Mouse (Mus musculus): Measurements from ENCODE around the gene Ascc2. TPM values are rescaled to one million over a fixed set of nuclear protein-coding genes. Genes with fewer than 3 reads are reported as not detected.

The Ascc2 gene
- total RNA-seq, 1 experiment = 23.8 TPM

GRCm38 (mm10) chr11:4629861-4630280 is 7.7 kb upstream of the Ascc2 start:
- Histone ChIP-seq H3K4me1 (ENCODE audit: control insufficient read depth in 2 of 2, insufficient read depth in 2 of 2, low read length in 2 of 2, poor library complexity in 1 of 2) (peaks cover 6 to 11% of the 10 kb centered on the region in 2 experiments; a peak in 3 of 4 replicates), H3K36me3 (ENCODE audit: control insufficient read depth, insufficient read depth, low read length, poor library complexity, severe bottlenecking) (no peaks in the 10 kb centered on the region), H3K9me3 (ENCODE audit: control insufficient read depth, insufficient read depth, low read depth, low read length) (no peaks in the 10 kb centered on the region), H3K27ac (ENCODE audit: insufficient read depth, low read depth, low read length, poor library complexity, severe bottlenecking) (no peak overlapping the region), H3K9ac (ENCODE audit: insufficient read depth, low read depth, low read length, poor library complexity, severe bottlenecking) (no peak overlapping the region), H3K4me3 (ENCODE audit: insufficient read depth in 1 of 2, low read depth in 1 of 2, low read length in 2 of 2, poor library complexity in 1 of 2, severe bottlenecking in 1 of 2) (no peak overlapping the region)
- TF ChIP-seq CHD2 (IDR thresholded peaks at IDR 0.05; ENCODE audit: low read depth, low read length) (no peak), MAFK (IDR thresholded peaks at IDR 0.05; ENCODE audit: insufficient read depth, low read depth, low read length) (no peak), HCFC1 (IDR thresholded peaks at IDR 0.05; ENCODE audit: borderline replicate concordance, insufficient read depth, low read length) (no peak), ZNF384 (IDR thresholded peaks at IDR 0.05; ENCODE audit: low read depth, low read length) (no peak), ZC3H11A (IDR thresholded peaks at IDR 0.05; ENCODE audit: borderline replicate concordance, low read depth, low read length) (no peak)
- in situ Hi-C loops (cut with MboI; ENCODE audit: low sequenced_read_pairs in 2 of 2, unreplicated experiment in 2 of 2) = no loop called here
- DNase-seq (ENCODE audit: low read depth, low spot score) = no peak

- Histone ChIP-seq H3K27ac (ENCODE audit: insufficient read depth, low read depth, low read length, poor library complexity, severe bottlenecking) (no peak overlapping the region), H3K4me1 (ENCODE audit: control insufficient read depth in 2 of 2, insufficient read depth in 2 of 2, low read length in 2 of 2, poor library complexity in 1 of 2) (peaks cover 6 to 10% of the 10 kb centered on the region in 2 experiments), H3K4me3 (ENCODE audit: insufficient read depth in 1 of 2, low read depth in 1 of 2, low read length in 2 of 2, poor library complexity in 1 of 2, severe bottlenecking in 1 of 2) (no peak overlapping the region), H3K9ac (ENCODE audit: insufficient read depth, low read depth, low read length, poor library complexity, severe bottlenecking) (no peak overlapping the region), H3K36me3 (ENCODE audit: control insufficient read depth, insufficient read depth, low read length, poor library complexity, severe bottlenecking) (no peaks in the 10 kb centered on the region), H3K9me3 (ENCODE audit: control insufficient read depth, insufficient read depth, low read depth, low read length) (no peaks in the 10 kb centered on the region)
- no peak for TF ChIP-seq ZC3H11A (IDR thresholded peaks at IDR 0.05; ENCODE audit: borderline replicate concordance, low read depth, low read length)
- no peak for TF ChIP-seq ZNF384 (IDR thresholded peaks at IDR 0.05; ENCODE audit: low read depth, low read length)
- no peak for TF ChIP-seq HCFC1 (IDR thresholded peaks at IDR 0.05; ENCODE audit: borderline replicate concordance, insufficient read depth, low read length)
- no peak for TF ChIP-seq CHD2 (IDR thresholded peaks at IDR 0.05; ENCODE audit: low read depth, low read length)
- no peak for TF ChIP-seq MAFK (IDR thresholded peaks at IDR 0.05; ENCODE audit: insufficient read depth, low read depth, low read length)
- no peak for DNase-seq (ENCODE audit: low read depth, low spot score)
- in situ Hi-C loops (cut with MboI; ENCODE audit: low sequenced_read_pairs in 2 of 2, unreplicated experiment in 2 of 2) = no loop called here
Measured at GRCm38 (mm10) chr11:4633420-4633819, 4.1 kb upstream of the Ascc2 start.

- Histone ChIP-seq H3K27ac (ENCODE audit: insufficient read depth, low read depth, low read length, poor library complexity, severe bottlenecking) (no peak overlapping the region), H3K4me1 (ENCODE audit: control insufficient read depth in 2 of 2, insufficient read depth in 2 of 2, low read length in 2 of 2, poor library complexity in 1 of 2) (peaks cover 4 to 9% of the 10 kb centered on the region in 2 experiments), H3K9ac (ENCODE audit: insufficient read depth, low read depth, low read length, poor library complexity, severe bottlenecking) (no peak overlapping the region), H3K4me3 (ENCODE audit: insufficient read depth in 1 of 2, low read depth in 1 of 2, low read length in 2 of 2, poor library complexity in 1 of 2, severe bottlenecking in 1 of 2) (no peak overlapping the region), H3K36me3 (ENCODE audit: control insufficient read depth, insufficient read depth, low read length, poor library complexity, severe bottlenecking) (no peaks in the 10 kb centered on the region), H3K9me3 (ENCODE audit: control insufficient read depth, insufficient read depth, low read depth, low read length) (no peaks in the 10 kb centered on the region)
- in situ Hi-C loops (cut with MboI; ENCODE audit: low sequenced_read_pairs in 2 of 2, unreplicated experiment in 2 of 2) = no loop called here
- no peak for TF ChIP-seq ZNF384 (IDR thresholded peaks at IDR 0.05; ENCODE audit: low read depth, low read length)
- no peak for TF ChIP-seq CHD2 (IDR thresholded peaks at IDR 0.05; ENCODE audit: low read depth, low read length)
- TF ChIP-seq MAFK (IDR thresholded peaks at IDR 0.05; ENCODE audit: insufficient read depth, low read depth, low read length) = no peak
- TF ChIP-seq HCFC1 (IDR thresholded peaks at IDR 0.05; ENCODE audit: borderline replicate concordance, insufficient read depth, low read length) = no peak
- no peak for TF ChIP-seq ZC3H11A (IDR thresholded peaks at IDR 0.05; ENCODE audit: borderline replicate concordance, low read depth, low read length)
- DNase-seq (ENCODE audit: low read depth, low spot score) = no peak
Measured at GRCm38 (mm10) chr11:4634395-4634794, 3.2 kb upstream of the Ascc2 start.

- TF ChIP-seq ZC3H11A (IDR thresholded peaks at IDR 0.05; ENCODE audit: borderline replicate concordance, low read depth, low read length) = no peak
- H3K4me1 ChIP-seq (ENCODE audit: control insufficient read depth in 2 of 2, insufficient read depth in 2 of 2, low read length in 2 of 2, poor library complexity in 1 of 2) = peaks cover 0 to 3% of the 10 kb centered on the region in 2 experiments; a peak in 2 of 4 replicates
- H3K27ac ChIP-seq (ENCODE audit: insufficient read depth, low read depth, low read length, poor library complexity, severe bottlenecking) = no peak overlapping the region; the same call in 1 of the 2 replicates
- peaks cover 4% of the 10 kb centered on the region; the same call in 1 of the 2 replicates for H3K36me3 ChIP-seq (ENCODE audit: control insufficient read depth, insufficient read depth, low read length, poor library complexity, severe bottlenecking)
- DNase-seq (ENCODE audit: low read depth, low spot score) = no peak
- in situ Hi-C loops (cut with MboI; ENCODE audit: low sequenced_read_pairs in 2 of 2, unreplicated experiment in 2 of 2) = no loop called here
- no peaks in the 10 kb centered on the region for H3K9me3 ChIP-seq (ENCODE audit: control insufficient read depth, insufficient read depth, low read depth, low read length)
- no peak overlapping the region; the same call in 1 of the 2 replicates for H3K9ac ChIP-seq (ENCODE audit: insufficient read depth, low read depth, low read length, poor library complexity, severe bottlenecking)
- H3K4me3 ChIP-seq (ENCODE audit: insufficient read depth in 1 of 2, low read depth in 1 of 2, low read length in 2 of 2, poor library complexity in 1 of 2, severe bottlenecking in 1 of 2) = peak overlapping the region in 1 of 2 experiments; percentile 86; a peak in 2 of 4 replicates
Measured at GRCm38 (mm10) chr11:4636782-4637342, 685 bp upstream of the Ascc2 start.
